Mouse (Mus musculus) kidney, adult 2 months (tissue): ENCODE measurements at regions not wholly inside any gene's neighbourhood (a gene's known extent, or its start where the extent isn't known, plus 50 kb on each side); places are given as distances from the start of the nearest gene placed in this dataset.

ENCODE experiments used
- DNase-seq: peaks from one replicate; pipeline ENCODE4 v3.0.0; 2021
- H3K27ac ChIP-seq: fragments of 200-500 bp; 2 replicates; pipeline ENCODE4 v1.5.1; 2012; ENCODE audit warnings: low read depth, low read length, control low read depth, inconsistent platforms; ENCODE audit not compliant: insufficient read depth
- H3K27me3 ChIP-seq: fragments of 200-500 bp; replicated peaks from 2 replicates; pipeline ENCODE4 v1.6.1; 2012; ENCODE audit warnings: mild to moderate bottlenecking, moderate library complexity, low read length, inconsistent platforms; ENCODE audit not compliant: control insufficient read depth, insufficient read depth
- H3K36me3 ChIP-seq: fragments of 200-500 bp; 2 replicates; pipeline ENCODE4 v1.6.1; 2012; ENCODE audit warnings: mild to moderate bottlenecking, moderate library complexity, low read length, inconsistent platforms; ENCODE audit not compliant: control insufficient read depth, insufficient read depth
- H3K4me1 ChIP-seq: fragments of 200-500 bp; 2 replicates; pipeline ENCODE4 v1.6.1; 2011; ENCODE audit warnings: low read length; ENCODE audit not compliant: control insufficient read depth, insufficient read depth
- H3K4me3 ChIP-seq: fragments of 200-500 bp; 2 replicates; pipeline ENCODE4 v1.5.1; 2011; ENCODE audit warnings: mild to moderate bottlenecking, low read depth, low read length, control low read depth; ENCODE audit not compliant: insufficient read depth
- CTCF ChIP-seq: fragments of 200-500 bp; conservative IDR thresholded peaks from 2 replicates; pipeline ENCODE4 v1.5.1; 2011; ENCODE audit warnings: low read depth, mild to moderate bottlenecking, control low read depth, low read length, moderate library complexity, mixed read lengths; ENCODE audit not compliant: insufficient read depth, insufficient read length
- POLR2A ChIP-seq: fragments of 200-500 bp; IDR thresholded peaks from one replicate; pipeline ENCODE4 v1.6.1; 2011; ENCODE audit warnings: low read depth, low read length, control low read depth
- WGBS: fragments of 180-500 bp; shearing (Covaris S2); methylation state at CpG from one replicate; pipeline ENCODE4 v1.1.7; 2018; 5-methylcytosine and 5-hydroxymethylcytosine counted together

DNA sequence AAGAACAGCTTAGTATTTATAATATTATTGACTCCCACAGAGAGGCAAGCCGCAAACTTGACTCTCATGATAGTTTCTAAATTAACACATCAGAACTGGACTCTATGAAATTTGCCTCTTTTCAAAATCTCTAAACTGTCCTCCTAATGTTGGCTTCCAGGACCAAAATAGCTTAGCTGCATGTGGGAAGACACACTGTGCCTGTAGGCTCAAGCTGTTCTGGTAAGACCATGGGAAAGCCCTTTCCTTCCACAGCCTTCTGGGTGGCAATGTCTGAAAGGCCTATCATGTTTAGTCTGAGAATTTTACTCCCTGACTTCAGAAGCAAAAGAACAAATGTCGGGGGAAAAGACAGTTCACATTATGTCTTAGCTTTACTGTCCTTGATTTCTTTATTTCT is 203.1 kb upstream of the Slc8a1 start:
- Histone ChIP-seq H3K4me1 (no peaks in the 10 kb centered on the region), H3K36me3 (no peaks in the 10 kb centered on the region), H3K27me3 (no peaks in the 10 kb centered on the region), H3K4me3 (no peak overlapping the region), H3K27ac (no peak overlapping the region)
- DNase-seq, result no peak
- 88% methylated on average over 2 of the region's 2 CpGs for WGBS
- no peak for TF ChIP-seq CTCF
- TF ChIP-seq POLR2A, result no peak

- WGBS, result 86% methylated on average over 2 of the region's 2 CpGs
- TF ChIP-seq POLR2A, result no peak
- no peak for TF ChIP-seq CTCF
Measured at GRCm38 (mm10) chr17:81930736-81931135, 192.6 kb upstream of the Slc8a1 start.

DNA sequence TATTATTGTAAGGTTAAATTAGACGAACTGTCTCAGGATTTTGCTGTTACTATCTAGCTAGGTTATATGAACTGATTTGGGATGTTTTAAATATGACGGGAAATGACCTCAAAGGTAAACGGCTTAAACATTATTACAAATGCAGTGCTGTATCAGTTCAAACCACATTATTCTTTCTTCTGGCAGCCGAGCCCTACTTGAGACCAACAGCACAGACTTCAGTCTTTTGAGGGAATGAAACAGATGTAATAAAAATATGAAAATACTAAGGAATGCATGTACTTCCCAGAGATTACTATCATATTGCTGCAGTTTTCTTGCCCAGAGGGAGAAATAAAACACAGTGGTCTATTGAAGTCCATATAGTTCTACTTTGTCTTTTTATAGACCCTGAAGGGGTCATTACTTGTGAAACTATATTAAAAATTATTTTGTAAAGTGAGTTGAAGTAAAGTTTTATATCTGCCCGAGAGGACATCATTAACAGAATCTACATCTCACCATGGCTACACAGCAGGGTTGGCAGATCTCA is 168.4 kb upstream of the Slc8a1 start:
- Histone ChIP-seq H3K36me3 (no peaks in the 10 kb centered on the region), H3K4me3 (no peak overlapping the region), H3K27me3 (no peaks in the 10 kb centered on the region), H3K4me1 (no peaks in the 10 kb centered on the region), H3K27ac (no peak overlapping the region)
- 77% methylated on average over 5 of the region's 5 CpGs for WGBS
- DNase-seq, result no peak
- TF ChIP-seq CTCF (no peak), POLR2A (no peak)

More at GRCm38 (mm10) chr17:81930736-81931135, 192.6 kb upstream of the Slc8a1 start:
- no peaks in the 10 kb centered on the region for H3K36me3 ChIP-seq
- no peak overlapping the region for H3K4me3 ChIP-seq
- DNase-seq, result no peak
- no peaks in the 10 kb centered on the region for H3K27me3 ChIP-seq
- H3K4me1 ChIP-seq, result no peaks in the 10 kb centered on the region
- no peak overlapping the region for H3K27ac ChIP-seq

DNA sequence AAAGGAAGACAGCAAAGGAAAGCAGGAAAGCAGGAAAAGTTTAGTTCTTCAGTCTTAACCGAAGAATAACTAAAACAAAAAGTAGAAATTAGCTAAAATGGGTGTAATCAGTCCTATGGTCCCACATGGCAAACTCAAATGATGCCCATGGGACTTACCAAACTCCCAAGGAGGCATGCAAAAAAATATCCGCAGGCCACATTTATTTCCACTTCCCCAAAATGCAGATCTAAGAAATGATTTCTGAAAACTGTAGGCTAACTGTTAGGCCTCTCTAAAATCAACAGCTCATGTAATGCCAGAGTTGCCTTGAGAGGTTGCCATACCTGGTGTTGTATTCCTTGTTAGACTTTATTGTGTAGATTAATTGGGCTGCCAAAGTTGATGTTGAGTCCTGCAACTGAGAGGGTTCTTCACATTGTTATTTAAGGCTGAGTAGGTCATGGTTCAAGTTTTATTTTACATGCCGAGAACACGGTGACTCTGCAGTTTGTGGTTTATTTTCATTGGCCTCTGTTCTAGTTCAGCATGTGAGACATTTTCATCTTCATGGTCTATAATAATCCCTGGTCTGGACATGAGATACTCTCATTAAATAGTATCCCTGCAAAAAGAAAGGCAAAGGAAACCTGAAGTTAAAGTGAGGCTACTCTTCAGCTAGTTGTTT is 164.0 kb upstream of the Slc8a1 start:
- Histone ChIP-seq H3K27me3 (no peaks in the 10 kb centered on the region), H3K27ac (no peak overlapping the region), H3K4me1 (no peaks in the 10 kb centered on the region), H3K36me3 (no peaks in the 10 kb centered on the region), H3K4me3 (no peak overlapping the region)
- DNase-seq, result peak; percentile 3
- WGBS, result 57% methylated on average over 4 of the region's 4 CpGs
- TF ChIP-seq POLR2A, result no peak
- no peak for TF ChIP-seq CTCF

GRCm38 (mm10) chr17:81898984-81899383 is 160.8 kb upstream of the Slc8a1 start:
- H3K4me3 ChIP-seq, result no peak overlapping the region
- H3K36me3 ChIP-seq, result no peaks in the 10 kb centered on the region
- H3K4me1 ChIP-seq, result no peaks in the 10 kb centered on the region
- 73% methylated on average over 2 of the region's 2 CpGs for WGBS
- H3K27ac ChIP-seq, result no peak overlapping the region
- TF ChIP-seq POLR2A (no peak), CTCF (no peak)
- no peak for DNase-seq
- no peaks in the 10 kb centered on the region for H3K27me3 ChIP-seq

GRCm38 (mm10) chr17:81878136-81878535 is 140.0 kb upstream of the Slc8a1 start:
- WGBS, result 88% methylated on average over 3 of the region's 3 CpGs
- no peak overlapping the region for H3K27ac ChIP-seq
- no peak for DNase-seq
- H3K4me3 ChIP-seq, result no peak overlapping the region
- no peaks in the 10 kb centered on the region for H3K27me3 ChIP-seq
- H3K36me3 ChIP-seq, result no peaks in the 10 kb centered on the region
- TF ChIP-seq POLR2A, result no peak
- TF ChIP-seq CTCF, result no peak
- no peaks in the 10 kb centered on the region for H3K4me1 ChIP-seq

DNA sequence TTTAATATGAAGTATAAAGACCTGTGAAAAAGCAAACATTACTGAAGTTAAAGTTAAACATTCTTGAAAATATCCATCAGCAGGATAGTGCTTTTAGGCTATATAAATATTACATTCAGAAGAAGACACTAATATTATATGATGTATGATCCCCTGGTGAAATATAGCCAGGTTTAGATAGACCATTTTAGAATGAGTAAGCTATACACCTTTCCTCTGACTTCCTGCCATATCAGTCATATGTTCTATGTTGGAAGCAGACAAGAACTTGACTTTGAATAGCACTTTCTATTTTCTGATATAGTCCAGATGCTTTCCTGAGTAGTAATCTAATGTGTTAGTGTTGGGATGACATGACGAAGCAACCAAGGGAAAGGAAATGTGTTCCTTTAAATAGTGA is 128.5 kb upstream of the Slc8a1 start:
- no peak for DNase-seq

GRCm38 (mm10) chr17:81849298-81849967 is 111.3 kb upstream of the Slc8a1 start:
- TF ChIP-seq CTCF (no peak), POLR2A (no peak)
- no peak for DNase-seq
- Histone ChIP-seq H3K36me3 (no peaks in the 10 kb centered on the region), H3K27me3 (no peaks in the 10 kb centered on the region), H3K27ac (no peak overlapping the region), H3K4me1 (no peaks in the 10 kb centered on the region), H3K4me3 (no peak overlapping the region)
- 63% methylated on average over 6 of the region's 6 CpGs for WGBS

More for the DNA sequence above, 128.5 kb upstream of the Slc8a1 start:
- TF ChIP-seq CTCF (no peak), POLR2A (no peak)
- Histone ChIP-seq H3K27me3 (no peaks in the 10 kb centered on the region), H3K36me3 (no peaks in the 10 kb centered on the region), H3K27ac (no peak overlapping the region), H3K4me3 (no peak overlapping the region), H3K4me1 (no peaks in the 10 kb centered on the region)
- 74% methylated on average over 1 of the region's 1 CpGs for WGBS
